18 mouse cellular contexts compared by ENCODE assay signal in the genomic region with DNA sequence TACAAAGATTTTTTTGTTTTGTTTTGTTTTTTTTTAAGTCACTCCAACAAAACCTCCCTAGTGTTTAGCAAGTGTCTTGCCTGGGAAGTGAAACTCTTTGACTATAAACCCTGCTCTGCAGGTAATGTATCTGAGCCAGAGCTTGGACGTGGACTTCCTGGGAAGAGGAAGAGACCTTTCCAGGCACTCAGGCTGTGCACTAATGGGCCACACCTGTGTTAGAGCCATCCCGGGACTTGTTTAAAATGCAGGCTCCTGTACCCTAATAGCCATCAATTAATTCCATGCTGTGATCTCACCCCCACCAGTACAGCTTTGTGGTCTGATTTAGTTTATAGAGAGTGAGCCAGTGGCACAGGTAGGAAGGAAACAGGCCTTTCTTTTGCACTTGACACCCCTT.
"Had no signal": no experiment of that assay in that cellular context is flagged by ENCODE, and none has a peak within 500 bp of the region (broad histone marks: within the 10 kb centered on the region; RNA-seq: fewer than 3 reads in every experiment).

No protein-coding gene starts in this region.

- H3K4me2 ChIP-seq: lung, embryonic 14.5 days; midbrain, embryonic 12.5 days; neural tube, embryonic 13.5 days; neural tube, embryonic 15.5 days had no signal

- H3K9me3 ChIP-seq: midbrain, embryonic 10.5 days; midbrain, embryonic 12.5 days; neural tube, embryonic 13.5 days; neural tube, embryonic 15.5 days had no signal

- H3K27ac ChIP-seq: midbrain, embryonic 10.5 days; midbrain, embryonic 12.5 days; neural tube, embryonic 15.5 days had no signal

- H3K9ac ChIP-seq: lung, embryonic 14.5 days; midbrain, embryonic 12.5 days; neural tube, embryonic 13.5 days; neural tube, embryonic 15.5 days had no signal

- H3K36me3 ChIP-seq: midbrain, embryonic 12.5 days; neural tube, embryonic 13.5 days; neural tube, embryonic 15.5 days had no signal

- H3K27me3 ChIP-seq: midbrain, embryonic 12.5 days; neural tube, embryonic 13.5 days; neural tube, embryonic 15.5 days had no signal

- H3K4me3 ChIP-seq: midbrain, embryonic 10.5 days; midbrain, embryonic 12.5 days; myocyte; neural tube, embryonic 13.5 days; neural tube, embryonic 15.5 days had no signal

- DNase-seq: lung, adult 18-20 months; lung, embryonic 14.5 days; lung, postnatal 4 days; midbrain, embryonic 14.5 days; retina, postnatal 1 day; right cerebral cortex, adult 18-20 months; right cerebral cortex, postnatal 25 days; right cerebral cortex, postnatal 4 days; spleen, adult 18-20 months; thymus, adult 18-20 months; thymus, postnatal 14 days; thymus, postnatal 36 days had no signal

- ATAC-seq: midbrain, embryonic 16.5 days had no signal
